Mouse (Mus musculus) right cerebral cortex, adult 2 months (tissue): ENCODE measurements around the gene Ccdc124.

ENCODE experiments used
- DNase-seq, 2 experiments: peaks; one replicate each; pipeline ENCODE4 v3.0.0; 2021 to 2022; ENCODE audit warnings: low spot score in 2 of 2

Gene Ccdc124

DNA sequence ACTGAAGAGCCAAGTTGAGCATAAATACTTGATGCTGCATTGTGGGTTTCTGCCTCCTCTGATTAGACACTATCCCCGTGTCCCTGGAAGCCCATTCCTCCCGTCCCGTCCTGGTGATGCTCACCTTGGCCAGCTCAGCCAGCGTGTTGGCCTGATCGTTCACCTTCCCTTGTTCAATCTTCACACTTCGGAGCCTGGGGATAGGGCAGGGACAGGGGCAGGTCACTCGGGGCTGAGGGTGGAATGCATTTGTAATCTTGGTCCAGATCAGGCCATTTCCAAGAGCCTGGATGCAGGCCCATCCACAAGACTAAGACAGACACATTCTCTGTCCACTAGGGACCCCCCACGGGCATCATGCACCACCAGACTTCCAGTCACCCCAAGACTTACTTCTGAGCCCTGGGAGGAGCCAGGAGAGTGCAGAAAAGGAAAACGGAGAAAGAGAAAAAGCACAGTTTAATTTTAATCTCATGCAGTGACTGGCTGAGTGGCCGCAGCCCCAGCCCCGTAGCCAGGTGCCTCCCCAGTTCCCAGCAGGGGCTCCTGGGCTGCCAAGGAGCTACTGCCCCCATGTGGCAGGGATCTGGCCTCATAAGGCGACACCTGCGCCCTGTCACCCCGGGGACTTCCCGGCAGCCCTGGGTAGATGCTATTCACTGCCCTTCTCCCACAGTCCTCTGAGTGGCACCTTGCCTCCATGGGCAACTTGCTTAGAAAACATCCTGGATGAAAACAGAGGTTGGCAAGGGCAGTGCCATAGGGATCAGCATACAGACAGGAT, 27.2 kb downstream of the Ccdc124 start:
- DNase-seq = no peak

DNA sequence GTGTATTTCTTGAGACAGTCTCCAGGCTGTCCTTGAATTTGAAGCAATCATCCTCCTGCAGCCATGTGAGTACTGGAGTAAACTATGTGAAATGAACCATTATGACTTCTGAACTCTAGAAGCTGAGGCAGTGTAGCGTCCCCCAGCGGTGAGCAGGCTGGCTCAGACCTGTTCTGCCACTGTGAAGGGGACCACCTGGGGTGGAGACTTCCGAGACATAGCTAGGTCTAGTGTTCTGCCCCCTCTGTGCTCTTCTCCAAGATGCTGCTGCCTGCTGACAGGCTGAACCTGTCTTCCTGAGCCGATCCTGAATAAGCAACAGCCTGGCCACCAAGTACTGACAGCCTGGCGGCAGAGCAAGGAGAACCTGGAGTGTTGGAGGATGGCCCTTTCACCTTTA, 28.6 kb downstream of the Ccdc124 start:
- DNase-seq = no peak

DNA sequence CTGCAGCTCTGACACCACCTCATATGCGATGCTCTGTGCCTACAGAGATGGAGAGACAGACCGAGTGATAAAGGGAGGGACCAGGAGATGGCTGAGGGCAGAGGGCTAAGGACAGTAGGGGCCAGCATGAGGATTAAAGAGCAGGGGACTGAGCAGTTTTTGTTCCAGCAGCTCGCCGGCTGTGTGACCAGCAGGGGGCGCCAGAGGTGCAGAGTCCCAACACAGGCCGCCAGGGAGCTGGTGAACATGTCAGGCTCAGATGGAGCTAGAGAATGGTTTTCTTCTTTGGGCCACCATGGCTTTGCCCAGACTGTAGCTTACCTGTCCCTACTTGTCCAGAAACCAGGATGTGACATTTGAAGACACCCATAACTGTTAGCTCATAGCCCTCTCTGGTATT, 29.2 kb downstream of the Ccdc124 start:
- DNase-seq = peak; percentile 87 to 88

GRCm38 (mm10) chr8:70843941-70844340, 29.8 kb downstream of the Ccdc124 start:
- no peak for DNase-seq

GRCm38 (mm10) chr8:70843214-70843773, 30.4 kb downstream of the Ccdc124 start:
- DNase-seq = no peak

- no peak for DNase-seq
These were observed 31.3 kb downstream of the Ccdc124 start for GRCm38 (mm10) chr8:70842484-70842883.

DNA sequence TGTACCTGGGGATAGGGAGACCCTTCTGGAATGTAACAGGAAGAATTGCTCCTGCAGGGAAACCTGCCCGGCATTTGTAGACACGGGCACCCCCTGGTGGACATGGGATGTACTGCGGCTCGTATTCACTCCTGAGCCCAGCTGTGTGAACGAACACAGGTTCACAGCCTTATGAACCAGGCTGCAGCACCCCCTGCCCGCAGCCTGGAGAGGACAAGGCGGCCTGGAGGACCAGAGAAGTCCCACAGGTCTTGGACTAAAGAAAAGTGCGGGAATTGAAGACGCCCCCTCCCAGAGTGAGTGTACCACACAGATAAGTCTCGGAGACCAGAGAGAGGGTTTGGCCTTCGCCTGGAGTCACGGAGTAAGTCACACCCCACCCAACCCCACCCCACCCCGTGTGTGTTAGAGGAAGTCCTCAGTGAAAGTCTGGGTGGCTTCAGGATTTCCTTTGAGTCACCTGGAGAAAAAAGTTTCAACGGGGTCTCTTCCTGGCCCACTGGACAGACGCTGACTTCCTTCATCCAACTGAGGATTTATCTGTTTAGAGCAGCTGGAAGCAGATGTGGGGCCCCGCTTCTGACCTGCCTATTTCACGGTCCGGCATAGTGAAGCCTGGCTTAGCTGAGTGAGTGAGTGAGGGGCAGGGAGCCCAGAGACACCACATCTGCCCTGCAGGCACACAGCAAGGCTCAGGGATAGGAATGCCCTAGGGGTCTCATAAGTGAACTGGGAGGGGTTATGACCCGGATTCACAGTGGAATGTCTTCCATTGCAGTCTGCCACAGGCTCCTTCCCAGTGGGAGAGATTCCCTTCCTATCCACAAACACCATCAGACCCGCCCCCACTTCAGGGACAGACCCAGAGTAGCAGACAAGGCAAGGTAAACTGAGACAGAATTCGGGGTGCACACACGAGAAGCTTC, 32.3 kb downstream of the Ccdc124 start:
- peak; percentile 95 to 96 for DNase-seq

DNA sequence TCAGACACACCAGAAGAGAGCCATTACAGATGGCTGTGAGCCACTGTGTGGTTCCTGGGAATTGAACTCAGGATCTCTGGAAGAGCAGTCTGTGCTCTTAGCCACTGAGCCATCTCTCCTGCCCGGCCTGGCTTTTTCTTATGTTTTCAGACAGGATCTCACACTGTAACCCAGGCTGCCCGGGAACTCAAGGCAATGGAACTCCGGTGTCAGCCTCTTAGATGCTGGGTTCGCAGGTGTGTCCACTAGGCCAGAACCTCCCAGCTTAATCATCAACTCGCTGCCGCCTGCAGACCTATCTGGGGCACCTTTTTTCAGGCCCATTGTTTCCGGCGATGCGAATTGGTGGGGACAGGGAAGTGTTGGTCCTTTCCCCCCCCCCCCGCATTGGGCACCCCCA, 33.1 kb downstream of the Ccdc124 start:
- no peak for DNase-seq

- DNase-seq = peak; percentile 97 to 99
These were observed 34.1 kb downstream of the Ccdc124 start, which contains the start of gene Arrdc2 for GRCm38 (mm10) chr8:70839408-70840351. Arrdc2 (minus strand) TSS chr8:70839720.

GRCm38 (mm10) chr8:70838654-70839407, 34.9 kb downstream of the Ccdc124 start:
- DNase-seq = no peak

DNA sequence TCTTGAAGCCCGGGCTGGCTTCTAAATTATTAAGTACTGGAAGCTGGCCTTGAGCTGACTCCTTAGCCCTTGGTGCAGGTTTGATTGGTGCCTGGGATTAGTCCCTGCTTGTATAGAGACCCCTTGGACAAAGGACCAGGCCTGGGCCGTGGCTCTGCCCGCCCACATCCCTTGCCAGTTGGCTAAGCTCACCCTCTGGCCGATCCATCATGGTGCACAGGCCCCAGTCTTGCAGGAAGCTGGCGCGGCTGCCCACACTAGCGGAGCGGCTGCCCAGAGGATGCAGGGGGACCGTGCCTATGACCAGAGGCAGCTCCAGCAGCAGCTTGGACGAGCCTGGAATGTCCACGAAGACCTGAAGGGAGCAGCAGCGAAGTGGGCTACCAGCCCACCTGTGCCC, 37.1 kb downstream of the Ccdc124 start:
- DNase-seq = no peak

DNA sequence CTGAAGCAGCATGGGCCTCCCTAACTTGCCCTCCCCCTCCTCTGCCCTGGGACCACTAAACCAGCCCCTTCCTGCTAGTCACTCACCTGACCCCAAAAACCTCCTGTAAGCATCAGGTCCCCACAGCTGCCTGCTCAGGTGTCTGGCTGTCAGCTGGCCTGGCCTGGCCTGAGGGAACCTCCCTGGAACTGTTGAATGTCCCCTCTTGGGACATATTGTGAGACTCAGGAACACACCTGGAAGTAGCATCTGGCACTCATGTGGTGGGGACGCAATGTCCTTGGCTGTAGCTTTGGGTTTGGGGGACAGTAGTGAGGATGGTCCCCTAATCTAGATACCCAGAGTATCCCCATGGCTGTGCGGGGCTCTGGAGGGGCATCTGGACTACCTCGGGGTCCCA, 39.7 kb downstream of the Ccdc124 start:
- no peak for DNase-seq

GRCm38 (mm10) chr8:70833520-70833919, 40.2 kb downstream of the Ccdc124 start:
- no peak for DNase-seq

DNA sequence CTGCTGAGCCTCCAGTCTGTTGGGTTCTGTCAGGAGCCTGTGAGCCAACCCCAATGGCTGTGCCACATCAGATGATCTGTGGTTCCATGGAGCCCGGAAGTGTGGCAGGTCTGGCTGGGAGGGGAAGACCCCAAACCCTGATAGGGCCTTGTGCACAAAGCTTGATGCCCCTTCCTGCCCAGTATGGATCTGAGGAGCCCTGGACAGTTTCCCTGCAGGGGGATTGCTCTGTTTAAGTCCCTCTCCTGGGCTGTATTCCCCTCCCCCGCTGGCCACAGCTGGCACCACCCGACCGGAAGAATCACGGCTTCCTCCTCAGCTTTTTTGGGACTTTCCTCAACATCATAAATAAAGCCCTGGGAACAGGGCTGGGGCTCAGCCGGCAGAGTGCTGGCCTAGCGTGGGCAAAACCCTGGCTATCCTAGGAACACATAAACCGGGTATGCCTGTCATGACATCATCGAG, 40.7 kb downstream of the Ccdc124 start:
- DNase-seq = no peak

DNA sequence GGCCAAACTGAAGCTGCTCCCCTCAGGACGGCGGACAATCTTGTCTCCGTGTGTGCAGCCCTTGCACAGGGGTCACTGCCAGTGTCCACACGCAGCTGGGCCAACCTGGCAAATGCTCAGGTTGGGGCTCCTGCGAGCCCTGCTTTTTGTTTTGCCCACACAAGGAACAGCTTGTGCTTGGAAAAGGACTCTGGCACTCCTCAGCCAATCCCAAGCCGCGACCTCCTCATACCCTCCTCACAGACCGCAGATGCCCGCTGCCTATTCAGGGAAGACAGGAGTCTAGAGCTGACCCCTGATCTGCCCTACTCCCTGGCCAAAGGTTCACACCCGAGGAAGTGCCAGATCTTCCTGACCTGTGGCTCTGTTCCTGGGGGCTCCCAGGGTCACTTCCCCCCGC, 41.4 kb downstream of the Ccdc124 start:
- no peak for DNase-seq

DNA sequence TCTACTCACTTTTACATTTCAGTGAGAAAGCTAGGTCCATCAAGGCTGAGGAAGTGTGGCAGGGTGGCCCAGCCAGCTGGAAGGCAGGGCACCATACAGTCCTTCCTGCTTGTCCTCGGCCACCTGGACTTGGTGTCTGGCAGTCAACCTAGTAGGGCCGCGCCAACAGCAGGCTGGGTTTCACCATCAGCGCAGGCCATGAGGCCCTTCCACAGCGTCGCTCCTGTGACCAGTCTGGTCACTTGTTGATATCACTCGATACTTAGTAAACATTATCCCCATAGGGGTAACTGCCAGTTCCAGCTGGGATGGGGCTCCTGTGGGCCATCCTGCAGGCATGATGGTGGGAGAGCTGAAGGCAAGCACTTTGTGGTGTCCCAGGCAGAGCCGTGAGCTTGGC, 42.2 kb downstream of the Ccdc124 start:
- no peak for DNase-seq

- no peak for DNase-seq
These were observed 45.9 kb downstream of the Ccdc124 start for GRCm38 (mm10) chr8:70827796-70828195.

GRCm38 (mm10) chr8:70827010-70827409, 46.7 kb downstream of the Ccdc124 start:
- DNase-seq = no peak

DNA sequence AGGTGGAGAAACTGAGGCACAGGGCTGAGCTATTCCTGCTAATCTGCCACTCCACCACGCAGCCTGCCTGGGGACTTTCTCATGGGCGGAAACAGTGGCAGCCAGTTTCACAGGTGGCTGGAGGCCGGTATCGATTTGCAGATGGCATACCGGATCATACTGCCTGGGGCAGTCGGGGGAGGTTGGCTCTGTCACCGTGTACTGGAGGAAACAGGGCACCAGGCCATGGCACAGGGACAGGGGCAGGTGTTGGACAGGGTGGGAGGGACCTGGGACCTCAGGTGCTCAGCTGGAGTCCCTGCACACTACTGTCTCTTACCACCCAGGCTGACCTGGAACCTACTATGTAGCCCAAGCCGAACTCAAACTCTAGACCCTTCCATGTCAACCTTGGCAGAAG, 47.9 kb downstream of the Ccdc124 start:
- no peak for DNase-seq

- DNase-seq = no peak
These were observed 49.9 kb downstream of the Ccdc124 start for GRCm38 (mm10) chr8:70823802-70824201.
